Mouse (Mus musculus): Measurements from ENCODE around the gene H2-DMb1. TPM values are rescaled to one million over a fixed set of nuclear protein-coding genes. Genes with fewer than 3 reads are reported as not detected.

H2-DMb1 gene
- total and polyA plus RNA-seq, 3 experiments = 60.7 to 147 (median 102) TPM

- no peak overlapping the region for H3K4me3 ChIP-seq (replicated peaks in 1 of 3; ENCODE audit: low read depth in 2 of 3, low read length in 2 of 3, poor library complexity in 1 of 3)
- H3K4me2 ChIP-seq (ENCODE audit: insufficient read depth, low read depth, poor library complexity, severe bottlenecking) = no peak overlapping the region
- H3K27ac ChIP-seq (ENCODE audit: insufficient read depth, low read depth) = no peak overlapping the region
- no peak overlapping the region for H3K9ac ChIP-seq (ENCODE audit: insufficient read depth, low read depth)
- no peaks in the 10 kb centered on the region for H3K79me2 ChIP-seq (replicated peaks; ENCODE audit: control insufficient read depth, extremely low read depth, insufficient read depth, poor library complexity, severe bottlenecking)
- H3K9me3 ChIP-seq (replicated peaks; ENCODE audit: low read length) = no peaks in the 10 kb centered on the region
- no peak for DNase-seq (ENCODE audit: extremely low read depth)
- TF ChIP-seq RCOR1 (conservative IDR thresholded peaks at IDR 0.05; ENCODE audit: low read depth, low read length) (no peak), ZNF384 (IDR thresholded peaks at IDR 0.05; ENCODE audit: low read depth, low read length) (no peak), SMC3 (IDR thresholded peaks at IDR 0.05; ENCODE audit: low read depth, low read length) (0 out of 2 replicates have a peak, but pooled peaks have one; percentile 3), MAFK (IDR thresholded peaks at IDR 0.05; ENCODE audit: insufficient replicate concordance, low read length) (no peak), JUN (IDR thresholded peaks at IDR 0.05; ENCODE audit: insufficient read depth, low read depth, low read length) (no peak), KAT2A (IDR thresholded peaks at IDR 0.05; ENCODE audit: insufficient replicate concordance, low read length) (no peak), NRF1 (IDR thresholded peaks at IDR 0.05; ENCODE audit: low read depth, low read length) (no peak), CTCF (conservative IDR thresholded peaks at IDR 0.05 in 1 of 2, IDR thresholded peaks at IDR 0.05 in 1 of 2; ENCODE audit: low read depth in 2 of 2, low read length in 2 of 2) (peak; percentile 28 to 59), MXI1 (IDR thresholded peaks at IDR 0.05; ENCODE audit: low read depth, low read length) (no peak)
- H3K36me3 ChIP-seq (replicated peaks in 1 of 2; ENCODE audit: control insufficient read depth in 1 of 2, insufficient read depth in 1 of 2, low read length in 1 of 2) = peaks cover 2 to 27% of the 10 kb centered on the region in 2 experiments
- in situ Hi-C loops (cut with MboI; ENCODE audit: low pct_ligation_motif_present, low pct_unique_long_range_greater_than_20kb, low sequenced_read_pairs) = no loop called here
- dilution Hi-C loops (cut with MboI; ENCODE audit: extremely low pct_ligation_motif_present, extremely low pct_unique_long_range_greater_than_20kb, low sequenced_read_pairs) = no loop called here
- no peaks in the 10 kb centered on the region for H3K27me3 ChIP-seq (replicated peaks)
- H3K4me1 ChIP-seq (ENCODE audit: control insufficient read depth in 1 of 2, insufficient read depth in 2 of 2) = peaks cover 0 to 35% of the 10 kb centered on the region in 2 experiments; a peak in 3 of 4 replicates
Measured at GRCm38 (mm10) chr17:34133289-34133688, 19.6 kb upstream of the H2-DMb1 start.

GRCm38 (mm10) chr17:34134451-34134850 is 18.4 kb upstream of the H2-DMb1 start:
- dilution Hi-C loops (cut with MboI; ENCODE audit: extremely low pct_ligation_motif_present, extremely low pct_unique_long_range_greater_than_20kb, low sequenced_read_pairs) = no loop called here
- H3K27me3 ChIP-seq (replicated peaks) = no peaks in the 10 kb centered on the region
- no peak for DNase-seq (ENCODE audit: extremely low read depth)
- H3K4me2 ChIP-seq (ENCODE audit: insufficient read depth, low read depth, poor library complexity, severe bottlenecking) = no peak overlapping the region
- H3K79me2 ChIP-seq (replicated peaks; ENCODE audit: control insufficient read depth, extremely low read depth, insufficient read depth, poor library complexity, severe bottlenecking) = no peaks in the 10 kb centered on the region
- H3K4me1 ChIP-seq (ENCODE audit: control insufficient read depth in 1 of 2, insufficient read depth in 2 of 2) = peaks cover 0 to 25% of the 10 kb centered on the region in 2 experiments; a peak in 3 of 4 replicates
- TF ChIP-seq ELF1 (IDR thresholded peaks at IDR 0.05; ENCODE audit: low read depth, low read length) = no peak
- no peak for TF ChIP-seq MAX (IDR thresholded peaks at IDR 0.05; ENCODE audit: low read length)
- TF ChIP-seq IRF4 (IDR thresholded peaks at IDR 0.05; ENCODE audit: low read depth, low read length) = no peak
- no peak for TF ChIP-seq USF2 (conservative IDR thresholded peaks at IDR 0.05; ENCODE audit: low read depth, low read length)
- TF ChIP-seq MYC (IDR thresholded peaks at IDR 0.05; ENCODE audit: low read depth, low read length) = no peak
- TF ChIP-seq NRF1 (IDR thresholded peaks at IDR 0.05; ENCODE audit: low read depth, low read length) = no peak
- no peak for TF ChIP-seq RCOR1 (conservative IDR thresholded peaks at IDR 0.05; ENCODE audit: low read depth, low read length)
- in situ Hi-C loops (cut with MboI; ENCODE audit: low pct_ligation_motif_present, low pct_unique_long_range_greater_than_20kb, low sequenced_read_pairs) = no loop called here
- no peak overlapping the region for H3K4me3 ChIP-seq (replicated peaks in 1 of 3; ENCODE audit: low read depth in 2 of 3, low read length in 2 of 3, poor library complexity in 1 of 3)
- no peaks in the 10 kb centered on the region for H3K9me3 ChIP-seq (replicated peaks; ENCODE audit: low read length)
- H3K36me3 ChIP-seq (replicated peaks in 1 of 2; ENCODE audit: control insufficient read depth in 1 of 2, insufficient read depth in 1 of 2, low read length in 1 of 2) = peaks cover 6 to 29% of the 10 kb centered on the region in 2 experiments
- H3K9ac ChIP-seq (ENCODE audit: insufficient read depth, low read depth) = no peak overlapping the region
- no peak overlapping the region for H3K27ac ChIP-seq (ENCODE audit: insufficient read depth, low read depth)
